Mouse (Mus musculus) brain, embryonic 18.5 days (tissue): ENCODE measurements around the gene Tmem206.
A peak's percentile ranks its signal among the peaks of the same experiment; 100 is the strongest.

Source experiments
- DNase-seq: peaks from one replicate; pipeline ENCODE4 v3.0.0-alpha.2; 2012; ENCODE audit warnings: low read depth, low spot score

The Tmem206 gene

GRCm38 (mm10) chr1:191396897-191397849 is 71.5 kb downstream of the Tmem206 start:
- DNase-seq = peak; percentile 98
